In the genomic region with DNA sequence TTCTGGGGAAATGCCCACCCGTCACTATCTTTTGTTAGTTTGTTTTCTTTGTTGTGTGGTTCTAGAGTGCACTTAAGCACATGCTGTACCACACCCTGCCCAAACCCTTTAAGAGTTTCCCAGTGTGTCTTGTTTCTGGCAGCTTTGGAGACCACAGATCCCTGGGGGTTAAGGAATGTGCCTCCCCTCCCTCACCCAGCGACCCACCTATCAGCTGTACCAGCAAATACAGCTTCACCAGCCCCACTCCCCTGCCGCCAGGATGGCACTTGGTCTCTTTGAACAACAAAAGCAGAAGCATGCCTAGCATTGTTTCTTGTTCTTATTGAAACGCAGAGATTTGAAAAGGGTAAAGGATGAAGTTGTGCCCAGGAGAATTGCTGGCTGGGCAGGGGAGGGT, we compare ENCODE assay signal across 8 mouse cellular contexts. TPM values are rescaled to one million over a fixed set of nuclear protein-coding genes. Genes with fewer than 3 reads are reported as not detected.
DNase-seq lines count a peak whose midpoint lies in the region; ATAC-seq lines count a peak whose summit lies in the region.

No protein-coding gene starts in this region.

- no peak for DNase-seq in liver, embryonic 11.5 days (ENCODE audit: low spot score)
- DNase-seq in liver = no peak
- no peak for DNase-seq in layer of hippocampus, postnatal 14 days (ENCODE audit: low spot score in 2 of 2)
- DNase-seq in frontal cortex, adult 2 months (ENCODE audit: extremely low spot score in 1 of 2, low spot score in 1 of 2) = no peak
- DNase-seq in retina, embryonic 14.5 days (ENCODE audit: low spot score) = no peak

- peaks cover 19% of the 10 kb centered on the region for H3K4me1 ChIP-seq in liver, embryonic 11.5 days (replicated peaks; ENCODE audit: control insufficient read depth, insufficient read depth, low read length)
- peaks cover 31% of the 10 kb centered on the region for H3K4me1 ChIP-seq in embryonic facial prominence, embryonic 13.5 days
- peaks cover 16% of the 10 kb centered on the region for H3K4me1 ChIP-seq in intestine, embryonic 16.5 days (ENCODE audit: control insufficient read depth, insufficient read depth, low read length)
- H3K4me1 ChIP-seq in neural tube, embryonic 12.5 days = peaks cover 20% of the 10 kb centered on the region

- H3K36me3 ChIP-seq in liver, embryonic 11.5 days (ENCODE audit: control insufficient read depth, insufficient read depth, low read length) = no peaks in the 10 kb centered on the region
- no peaks in the 10 kb centered on the region for H3K36me3 ChIP-seq in embryonic facial prominence, embryonic 13.5 days
- H3K36me3 ChIP-seq in intestine, embryonic 16.5 days (ENCODE audit: control insufficient read depth, insufficient read depth, low read length) = no peaks in the 10 kb centered on the region
- H3K36me3 ChIP-seq in neural tube, embryonic 12.5 days = no peaks in the 10 kb centered on the region

- H3K9ac ChIP-seq in liver, embryonic 11.5 days (ENCODE audit: low read depth, low read length) = peak overlapping the region; percentile 41
- peak overlapping the region; percentile 54 for H3K9ac ChIP-seq in embryonic facial prominence, embryonic 13.5 days
- H3K9ac ChIP-seq in intestine, embryonic 16.5 days (ENCODE audit: low read depth, low read length) = no peak overlapping the region
- no peak overlapping the region for H3K9ac ChIP-seq in neural tube, embryonic 12.5 days

- no peaks in the 10 kb centered on the region for H3K9me3 ChIP-seq in liver, embryonic 11.5 days (ENCODE audit: control insufficient read depth, low read length)
- H3K9me3 ChIP-seq in embryonic facial prominence, embryonic 13.5 days = no peaks in the 10 kb centered on the region
- H3K9me3 ChIP-seq in intestine, embryonic 16.5 days (ENCODE audit: control insufficient read depth, low read length) = no peaks in the 10 kb centered on the region
- no peaks in the 10 kb centered on the region for H3K9me3 ChIP-seq in neural tube, embryonic 12.5 days

- peak overlapping the region; percentile 17 for H3K4me3 ChIP-seq in liver, embryonic 11.5 days (ENCODE audit: low read depth, low read length)
- H3K4me3 ChIP-seq in embryonic facial prominence, embryonic 13.5 days = peak overlapping the region; percentile 82
- no peak overlapping the region for H3K4me3 ChIP-seq in intestine, embryonic 16.5 days (ENCODE audit: low read length)
- no peak overlapping the region for H3K4me3 ChIP-seq in neural tube, embryonic 12.5 days

- no peaks in the 10 kb centered on the region for H3K27me3 ChIP-seq in liver, embryonic 11.5 days (replicated peaks; ENCODE audit: control insufficient read depth, insufficient read depth, low read length)
- H3K27me3 ChIP-seq in embryonic facial prominence, embryonic 13.5 days = no peaks in the 10 kb centered on the region
- H3K27me3 ChIP-seq in intestine, embryonic 16.5 days (replicated peaks; ENCODE audit: control insufficient read depth, insufficient read depth, low read length) = no peaks in the 10 kb centered on the region
- no peaks in the 10 kb centered on the region for H3K27me3 ChIP-seq in neural tube, embryonic 12.5 days (replicated peaks)

- peak overlapping the region; percentile 76 for H3K4me2 ChIP-seq in liver, embryonic 11.5 days
- peak overlapping the region; percentile 74 for H3K4me2 ChIP-seq in embryonic facial prominence, embryonic 13.5 days
- peak overlapping the region; percentile 31; the same call in 1 of the 2 replicates for H3K4me2 ChIP-seq in intestine, embryonic 16.5 days (ENCODE audit: low read depth, low read length)
- peak overlapping the region; percentile 82 for H3K4me2 ChIP-seq in neural tube, embryonic 12.5 days (replicated peaks)

- no peak overlapping the region for H3K27ac ChIP-seq in liver, embryonic 11.5 days (ENCODE audit: low read depth, low read length)
- no peak overlapping the region for H3K27ac ChIP-seq in embryonic facial prominence, embryonic 13.5 days
- H3K27ac ChIP-seq in intestine, embryonic 16.5 days (ENCODE audit: low read length) = no peak overlapping the region
- H3K27ac ChIP-seq in neural tube, embryonic 12.5 days = no peak overlapping the region

- no peak for ATAC-seq in liver, embryonic 11.5 days (replicated peaks; ENCODE audit: low FRiP score)
- ATAC-seq in embryonic facial prominence, embryonic 13.5 days (ENCODE audit: insufficient number of reproducible peaks, insufficient read depth, low FRiP score, low TSS enrichment, low read depth) = no peak
- ATAC-seq in intestine, embryonic 16.5 days = no peak
- ATAC-seq in neural tube, embryonic 12.5 days (ENCODE audit: low FRiP score, low read depth) = no peak

- 47% methylated on average over 4 of the region's 4 CpGs for WGBS in liver, embryonic 11.5 days
- WGBS in embryonic facial prominence, embryonic 13.5 days = 24% methylated on average over 4 of the region's 4 CpGs
- 49% methylated on average over 4 of the region's 4 CpGs for WGBS in intestine, embryonic 16.5 days
- 13% methylated on average over 4 of the region's 4 CpGs for WGBS in neural tube, embryonic 12.5 days

RNA-seq across cellular contexts. Expression of gene Carnmt1, which starts 2.6 kb away (rescaled TPM):
- 44.7 and 45.1 TPM in 2 replicates for polyA plus RNA-seq in liver, embryonic 11.5 days (2014; fragmentation: Nextera tagmentation; extraction: Ambion mirVana)
- polyA plus RNA-seq in embryonic facial prominence, embryonic 13.5 days (2015; fragmentation: Nextera tagmentation; extraction: Ambion mirVana) = 27.4 and 37.3 TPM in 2 replicates
- polyA plus RNA-seq in intestine, embryonic 16.5 days (2015; fragmentation: Nextera tagmentation; extraction: Ambion mirVana) = 13.7 and 15.6 TPM in 2 replicates
- 23.8 and 24.0 TPM in 2 replicates for polyA plus RNA-seq in neural tube, embryonic 12.5 days (2016; fragmentation: Nextera tagmentation; extraction: Ambion mirVana)
- 10 to 100 TPM in 1 of 2 experiments, 1 to 10 TPM in 1; 9.2 to 11.9 TPM for total RNA-seq in layer of hippocampus, postnatal 14 days (2021)
- polyA plus RNA-seq in frontal cortex, adult 2 months (2012; rRNA removed) = 7.8 and 8.2 TPM in 2 replicates

RNA-seq across cellular contexts. Expression of gene D030056L22Rik, which starts 39.9 kb away (rescaled TPM):
- polyA plus RNA-seq in liver, embryonic 11.5 days (2014; fragmentation: Nextera tagmentation; extraction: Ambion mirVana) = 53.3 and 56.5 TPM in 2 replicates
- 30.3 and 33.1 TPM in 2 replicates for polyA plus RNA-seq in embryonic facial prominence, embryonic 13.5 days (2015; fragmentation: Nextera tagmentation; extraction: Ambion mirVana)
- polyA plus RNA-seq in intestine, embryonic 16.5 days (2015; fragmentation: Nextera tagmentation; extraction: Ambion mirVana) = 16.9 and 17.6 TPM in 2 replicates
- polyA plus RNA-seq in neural tube, embryonic 12.5 days (2016; fragmentation: Nextera tagmentation; extraction: Ambion mirVana) = 80.8 and 81.0 TPM in 2 replicates
- 10 to 100 TPM; 21.2 to 22.3 TPM for total RNA-seq in layer of hippocampus, postnatal 14 days (2021)
- polyA plus RNA-seq in frontal cortex, adult 2 months (2012; rRNA removed) = 32.7 TPM in 2 replicates

RNA-seq across cellular contexts. Expression of gene Nmrk1, which starts 41.4 kb away (rescaled TPM):
- 12.4 and 12.5 TPM in 2 replicates for polyA plus RNA-seq in liver, embryonic 11.5 days (2014; fragmentation: Nextera tagmentation; extraction: Ambion mirVana)
- polyA plus RNA-seq in embryonic facial prominence, embryonic 13.5 days (2015; fragmentation: Nextera tagmentation; extraction: Ambion mirVana) = 19.4 and 25.0 TPM in 2 replicates
- 10.2 TPM in 2 replicates for polyA plus RNA-seq in intestine, embryonic 16.5 days (2015; fragmentation: Nextera tagmentation; extraction: Ambion mirVana)
- polyA plus RNA-seq in neural tube, embryonic 12.5 days (2016; fragmentation: Nextera tagmentation; extraction: Ambion mirVana) = 9.7 and 13.1 TPM in 2 replicates
- 10 to 100 TPM in 1 of 2 experiments, 1 to 10 TPM in 1; 8.6 to 10.2 TPM for total RNA-seq in layer of hippocampus, postnatal 14 days (2021)
- polyA plus RNA-seq in frontal cortex, adult 2 months (2012; rRNA removed) = 9.2 and 9.8 TPM in 2 replicates

RNA-seq across cellular contexts. Expression of gene Ostf1, which starts 41.5 kb away (rescaled TPM):
- 86.8 and 92.2 TPM in 2 replicates for polyA plus RNA-seq in liver, embryonic 11.5 days (2014; fragmentation: Nextera tagmentation; extraction: Ambion mirVana)
- polyA plus RNA-seq in embryonic facial prominence, embryonic 13.5 days (2015; fragmentation: Nextera tagmentation; extraction: Ambion mirVana) = 65.1 and 68.4 TPM in 2 replicates
- polyA plus RNA-seq in intestine, embryonic 16.5 days (2015; fragmentation: Nextera tagmentation; extraction: Ambion mirVana) = 106 and 108 TPM in 2 replicates
- polyA plus RNA-seq in neural tube, embryonic 12.5 days (2016; fragmentation: Nextera tagmentation; extraction: Ambion mirVana) = 47.0 and 53.1 TPM in 2 replicates
- 10 to 100 TPM; 33.2 to 39.3 TPM for total RNA-seq in layer of hippocampus, postnatal 14 days (2021)
- polyA plus RNA-seq in frontal cortex, adult 2 months (2012; rRNA removed) = 21.3 and 25.7 TPM in 2 replicates

Comparison
In these comparisons a context has a peak if more than half of its experiments do, and no peak if none do; other contexts are left out.
1. H3K4me2 ChIP-seq: peak in every context shown above with its lines; median percentile 82 in neural tube, embryonic 12.5 days; 76 in liver, embryonic 11.5 days; 74 in embryonic facial prominence, embryonic 13.5 days; 31 in intestine, embryonic 16.5 days.
2. H3K4me3 ChIP-seq: peak in liver, embryonic 11.5 days (single experiment) and embryonic facial prominence, embryonic 13.5 days (single experiment); none in intestine, embryonic 16.5 days (single experiment) and neural tube, embryonic 12.5 days (single experiment).
3. H3K9ac ChIP-seq: peak in liver, embryonic 11.5 days (single experiment) and embryonic facial prominence, embryonic 13.5 days (single experiment); none in intestine, embryonic 16.5 days (single experiment) and neural tube, embryonic 12.5 days (single experiment).